Mouse (Mus musculus) stomach, postnatal 0 days (tissue): ENCODE measurements at regions not wholly inside any gene's neighbourhood (a gene's known extent, or its start where the extent isn't known, plus 50 kb on each side); places are given as distances from the start of the nearest gene placed in this dataset.

ENCODE experiments used
- ATAC-seq: fragments of 200-750 bp; cut with Nextera tagmentation; 2 replicates; pipeline ENCODE4 v1.8.0; 2017; ENCODE audit not compliant: low FRiP score, low TSS enrichment
- DNase-seq: peaks from one replicate; pipeline ENCODE4 v3.0.0-alpha.2; 2016; ENCODE audit warnings: low spot score
- H3K27ac ChIP-seq: fragments of 300-500 bp; sonication (generic); replicated peaks from 2 replicates; pipeline ENCODE4 v1.5.1; 2014; ENCODE audit warnings: mild to moderate bottlenecking, control low read depth
- H3K27me3 ChIP-seq: fragments of 300-500 bp; sonication (generic); 2 replicates; pipeline ENCODE4 v1.6.1; 2014; ENCODE audit warnings: low read length; ENCODE audit not compliant: control insufficient read depth, insufficient read depth
- H3K36me3 ChIP-seq: fragments of 300-500 bp; sonication (generic); 2 replicates; pipeline ENCODE4 v1.6.1; 2014; ENCODE audit warnings: low read length, mixed read lengths; ENCODE audit not compliant: control insufficient read depth, insufficient read depth
- H3K4me1 ChIP-seq: fragments of 300-500 bp; sonication (generic); replicated peaks from 2 replicates; pipeline ENCODE4 v1.6.1; 2014; ENCODE audit warnings: antibody characterized with exemption; ENCODE audit not compliant: control insufficient read depth, insufficient read depth
- H3K4me2 ChIP-seq: fragments of 300-500 bp; sonication (generic); replicated peaks from 2 replicates; pipeline ENCODE4 v1.6.1; 2014; ENCODE audit warnings: low read depth, mild to moderate bottlenecking, control low read depth, moderate library complexity
- H3K4me3 ChIP-seq: fragments of 300-500 bp; sonication (generic); 2 replicates; pipeline ENCODE4 v1.5.1; 2014; ENCODE audit warnings: low read depth, low read length, control low read depth
- H3K9ac ChIP-seq: fragments of 300-500 bp; sonication (generic); 2 replicates; pipeline ENCODE4 v1.6.1; 2014; ENCODE audit warnings: mild to moderate bottlenecking, low read length, control low read depth, mixed read lengths
- H3K9me3 ChIP-seq: fragments of 300-500 bp; sonication (generic); 2 replicates; pipeline ENCODE4 v1.6.1; 2016; ENCODE audit warnings: low read length; ENCODE audit not compliant: control insufficient read depth
- CTCF ChIP-seq: IDR thresholded peaks from 2 replicates; pipeline ENCODE4 v1.5.1; 2016; ENCODE audit warnings: antibody characterized with exemption, low read depth, mild to moderate bottlenecking, moderate library complexity
- EP300 ChIP-seq: optimal IDR thresholded peaks from 2 replicates; pipeline ENCODE3; 2016; ENCODE audit warnings: antibody characterized with exemption
- WGBS: fragments of 180-500 bp; shearing (Covaris S2); extraction: QIAGEN DNeasy Blood & Tissue Kit; methylation state at CpG from one replicate; pipeline ENCODE4 v1.1.7; 2014; 5-methylcytosine and 5-hydroxymethylcytosine counted together

DNA sequence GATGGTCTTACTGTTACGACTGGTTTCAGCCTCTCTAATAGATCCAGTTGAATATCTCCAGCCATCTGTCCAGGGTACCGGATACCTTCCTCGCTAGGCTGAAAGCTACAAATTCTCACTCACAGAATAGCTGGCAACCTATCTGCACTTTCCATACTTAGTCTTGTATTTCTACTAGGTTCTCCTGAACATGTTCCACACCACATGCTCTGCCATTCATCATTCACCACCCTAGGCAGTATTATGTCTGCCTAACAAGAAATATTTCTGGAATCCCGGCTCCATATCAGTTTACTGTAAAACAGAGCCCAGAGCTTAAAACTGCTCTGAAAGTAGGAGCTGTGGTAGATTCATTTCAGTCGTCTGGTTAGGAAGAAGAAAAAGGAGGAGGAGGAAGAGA is 1224.5 kb upstream of the Lrrc6 start:
- WGBS: 56% methylated on average over 5 of the region's 5 CpGs
- H3K4me2 ChIP-seq: no peak overlapping the region
- no peaks in the 10 kb centered on the region for H3K36me3 ChIP-seq
- DNase-seq: no peak
- H3K4me1 ChIP-seq: no peaks in the 10 kb centered on the region
- H3K9ac ChIP-seq: no peak overlapping the region
- no peak overlapping the region for H3K27ac ChIP-seq
- TF ChIP-seq EP300 (no peak), CTCF (no peak)
- no peaks in the 10 kb centered on the region for H3K9me3 ChIP-seq
- H3K4me3 ChIP-seq: no peak overlapping the region
- no peaks in the 10 kb centered on the region for H3K27me3 ChIP-seq
- no peak for ATAC-seq

DNA sequence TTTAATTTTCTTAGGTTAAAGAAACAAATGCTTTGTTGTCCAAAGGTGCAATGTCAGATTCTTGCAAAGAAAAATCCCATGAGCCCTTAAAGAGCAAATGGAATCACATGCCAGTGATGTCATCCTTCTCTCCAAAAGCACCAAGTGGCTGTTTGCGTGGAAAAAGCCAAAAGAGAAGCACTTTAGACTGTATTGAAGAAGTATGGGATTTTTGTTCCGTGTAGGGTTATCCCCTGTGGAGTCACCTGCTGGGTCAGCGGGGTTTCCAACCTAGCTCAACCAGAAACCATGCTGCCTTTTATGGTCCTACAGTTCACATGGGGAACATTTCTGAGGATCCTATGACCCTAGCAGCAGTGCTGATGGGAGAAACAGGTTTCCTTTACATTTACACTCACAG is 1213.5 kb upstream of the Lrrc6 start:
- H3K9ac ChIP-seq: no peak overlapping the region
- no peaks in the 10 kb centered on the region for H3K4me1 ChIP-seq
- H3K9me3 ChIP-seq: no peaks in the 10 kb centered on the region
- no peak for DNase-seq
- TF ChIP-seq CTCF (no peak), EP300 (no peak)
- no peaks in the 10 kb centered on the region for H3K27me3 ChIP-seq
- ATAC-seq: no peak
- 78% methylated on average over 3 of the region's 3 CpGs for WGBS
- H3K36me3 ChIP-seq: no peaks in the 10 kb centered on the region
- no peak overlapping the region for H3K27ac ChIP-seq
- no peak overlapping the region for H3K4me2 ChIP-seq
- no peak overlapping the region for H3K4me3 ChIP-seq

- Histone ChIP-seq H3K4me3 (no peak overlapping the region), H3K4me2 (no peak overlapping the region), H3K9ac (no peak overlapping the region), H3K27ac (no peak overlapping the region), H3K36me3 (no peaks in the 10 kb centered on the region), H3K4me1 (no peaks in the 10 kb centered on the region), H3K9me3 (no peaks in the 10 kb centered on the region), H3K27me3 (no peaks in the 10 kb centered on the region)
- ATAC-seq: no peak
- DNase-seq: no peak
- WGBS: 61% methylated on average over 1 of the region's 1 CpGs
- TF ChIP-seq EP300 (no peak), CTCF (no peak)
Observed at GRCm38 (mm10) chr15:67686140-67686539, 1185.4 kb upstream of the Lrrc6 start.

DNA sequence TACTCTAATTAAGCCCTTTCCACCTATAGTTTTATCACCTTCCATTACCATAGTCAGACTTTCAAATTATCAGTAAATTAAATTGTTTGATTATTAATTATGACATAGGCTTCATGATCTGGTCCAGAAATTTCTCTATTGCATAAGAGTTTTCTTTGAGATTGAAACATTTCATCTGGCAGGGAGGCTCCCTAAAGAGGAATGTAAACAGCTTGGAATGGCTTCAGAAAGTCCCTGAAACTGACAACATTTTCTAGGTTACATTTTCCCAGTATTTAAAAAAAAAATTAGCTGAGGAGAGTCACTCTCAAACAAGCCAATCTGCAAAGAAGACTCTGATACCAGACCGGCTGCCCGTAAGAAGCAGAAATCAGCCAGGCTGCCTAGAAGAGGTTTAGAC is 1172.6 kb upstream of the Lrrc6 start:
- Histone ChIP-seq H3K27ac (no peak overlapping the region), H3K4me2 (no peak overlapping the region), H3K9ac (no peak overlapping the region), H3K4me3 (no peak overlapping the region), H3K9me3 (no peaks in the 10 kb centered on the region), H3K36me3 (no peaks in the 10 kb centered on the region), H3K4me1 (no peaks in the 10 kb centered on the region), H3K27me3 (no peaks in the 10 kb centered on the region)
- no peak for ATAC-seq
- TF ChIP-seq EP300 (no peak), CTCF (no peak)
- 89% methylated on average over 2 of the region's 2 CpGs for WGBS
- DNase-seq: no peak

DNA sequence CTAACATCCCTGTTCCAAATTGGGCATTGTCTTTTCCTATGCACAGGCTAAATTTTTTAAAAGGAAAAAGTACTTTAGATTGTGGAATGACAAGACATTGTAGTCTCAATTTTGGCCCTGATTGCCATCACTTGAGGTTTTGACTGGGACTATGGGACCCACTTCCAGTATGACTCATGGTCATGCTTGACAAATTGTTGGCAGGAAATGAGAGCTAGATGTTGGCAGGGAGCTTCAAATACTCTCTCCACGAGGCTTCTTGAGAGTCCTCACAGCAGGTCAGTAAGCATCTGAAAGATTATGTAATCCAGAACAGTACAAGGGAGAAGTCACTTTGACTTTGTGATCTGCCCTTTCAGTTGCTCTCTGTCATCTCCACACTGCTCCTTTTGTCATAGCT is 1135.4 kb upstream of the Lrrc6 start:
- ATAC-seq (no peak), DNase-seq (no peak)
- no peaks in the 10 kb centered on the region for H3K27me3 ChIP-seq
- no peak overlapping the region for H3K9ac ChIP-seq
- no peaks in the 10 kb centered on the region for H3K4me1 ChIP-seq
- H3K27ac ChIP-seq: no peak overlapping the region
- H3K9me3 ChIP-seq: no peaks in the 10 kb centered on the region
- no peak overlapping the region for H3K4me3 ChIP-seq
- no peak overlapping the region for H3K4me2 ChIP-seq
- H3K36me3 ChIP-seq: no peaks in the 10 kb centered on the region
- TF ChIP-seq EP300 (no peak), CTCF (no peak)
- 26% methylated on average over 1 of the region's 1 CpGs for WGBS

DNA sequence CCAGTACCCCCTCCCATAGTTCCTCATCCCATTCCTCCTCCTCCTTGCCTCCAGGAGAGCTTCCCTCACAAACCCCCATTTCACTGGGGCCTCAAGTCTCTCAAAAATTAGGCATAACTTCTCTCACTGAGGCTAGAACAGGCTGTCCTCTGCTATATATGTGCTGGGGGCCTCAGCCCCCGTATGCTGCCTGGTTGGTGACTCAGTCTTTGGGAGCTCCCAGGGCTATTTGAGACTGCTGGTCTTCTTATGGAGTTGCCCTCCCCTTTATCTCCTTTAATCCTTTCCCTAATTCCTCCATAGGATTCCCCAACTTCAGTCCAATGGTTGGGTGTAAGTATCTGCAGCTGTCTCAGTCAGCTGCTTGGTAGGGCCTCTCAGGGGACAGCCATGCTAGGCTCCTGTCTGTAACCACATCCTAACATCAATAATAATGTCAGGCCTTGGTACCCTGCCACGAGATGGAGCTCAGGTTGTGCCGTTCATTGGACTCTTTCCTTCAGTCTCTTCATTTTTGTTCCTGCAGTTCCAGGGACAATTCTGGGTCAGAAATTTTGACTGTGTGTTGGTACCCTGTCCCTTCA is 1126.1 kb upstream of the Lrrc6 start:
- Histone ChIP-seq H3K36me3 (no peaks in the 10 kb centered on the region), H3K27ac (no peak overlapping the region), H3K27me3 (no peaks in the 10 kb centered on the region), H3K4me3 (no peak overlapping the region), H3K9ac (no peak overlapping the region), H3K4me2 (no peak overlapping the region), H3K4me1 (no peaks in the 10 kb centered on the region), H3K9me3 (no peaks in the 10 kb centered on the region)
- 73% methylated on average over 3 of the region's 3 CpGs for WGBS
- DNase-seq (no peak), ATAC-seq (no peak)
- no peak for TF ChIP-seq CTCF
- no peak for TF ChIP-seq EP300
